Mouse (Mus musculus) liver, adult 2 months (tissue): ENCODE measurements around the gene Sphk2. TPM values are rescaled to one million over a fixed set of nuclear protein-coding genes. Genes with fewer than 3 reads are reported as not detected.
A peak's percentile ranks its signal among the peaks of the same experiment; 100 is the strongest.

Experiments used
- DNase-seq: peaks from one replicate; pipeline ENCODE4 v3.0.0-alpha.2; 2011; ENCODE audit warnings: low read depth, low spot score; ENCODE audit errors: extremely low read depth
- H3K27ac ChIP-seq: fragments of 200-500 bp; replicated peaks from 2 replicates; pipeline ENCODE4 v1.5.1; 2012; ENCODE audit warnings: low read depth, mild to moderate bottlenecking, control low read depth, inconsistent platforms, low read length; ENCODE audit not compliant: insufficient read depth
- H3K27me3 ChIP-seq: fragments of 200-500 bp; 2 replicates; pipeline ENCODE4 v1.6.1; 2012; ENCODE audit warnings: mild to moderate bottlenecking, moderate library complexity, low read length, inconsistent platforms; ENCODE audit not compliant: control insufficient read depth, insufficient read depth
- H3K36me3 ChIP-seq: fragments of 200-500 bp; 2 replicates; pipeline ENCODE4 v1.6.1; 2012; ENCODE audit warnings: low read length, inconsistent platforms; ENCODE audit not compliant: control insufficient read depth, insufficient read depth
- H3K4me1 ChIP-seq: fragments of 200-500 bp; 2 replicates; pipeline ENCODE4 v1.6.1; 2011; ENCODE audit warnings: low read length; ENCODE audit not compliant: control insufficient read depth, insufficient read depth
- H3K4me3 ChIP-seq: fragments of 200-500 bp; 2 replicates; pipeline ENCODE4 v1.5.1; 2011; ENCODE audit warnings: low read depth, mild to moderate bottlenecking, control low read depth, low read length, moderate library complexity; ENCODE audit not compliant: insufficient read depth
- H3K79me2 ChIP-seq: fragments of 200-500 bp; 2 replicates; pipeline ENCODE4 v1.6.1; 2012; ENCODE audit warnings: inconsistent platforms, mild to moderate bottlenecking, low read length, moderate library complexity; ENCODE audit not compliant: control insufficient read depth, insufficient read depth
- H3K9ac ChIP-seq: fragments of 200-500 bp; 2 replicates; pipeline ENCODE4 v1.6.1; 2012; ENCODE audit warnings: low read depth, mild to moderate bottlenecking, control low read depth, inconsistent platforms, low read length
- CTCF ChIP-seq: fragments of 200-500 bp; IDR thresholded peaks from 2 replicates; pipeline ENCODE4 v1.5.1; 2011; ENCODE audit warnings: low read depth, low read length, control low read depth
- POLR2A ChIP-seq: fragments of 200-500 bp; IDR thresholded peaks from 2 replicates; pipeline ENCODE4 v1.6.1; 2011; ENCODE audit warnings: low read length, control low read depth; ENCODE audit not compliant: insufficient read depth; ENCODE audit errors: extremely low read depth
- WGBS: fragments of 180-500 bp; shearing (Covaris S2); methylation state at CpG from one replicate; pipeline ENCODE4 v1.1.7; 2018; 5-methylcytosine and 5-hydroxymethylcytosine counted together
- polyA plus RNA-seq: library from polyadenylated mRNA; depleted of rRNA; stranded (reverse); fragments of >200 nt; gene quantifications from 2 replicates; pipeline ENCODE4 v1.2.3, GENCODE M21; 2012; rRNA removed
- total RNA-seq: library from RNA; depleted of rRNA; stranded (reverse); fragments of >200 nt; gene quantifications from 2 replicates; pipeline ENCODE4 v1.2.3, GENCODE M21; 2014; rRNA removed

The Sphk2 gene
- total RNA-seq (13.4 and 15.2 TPM in 2 replicates), polyA plus RNA-seq (62.9 and 80.1 TPM in 2 replicates)

DNA sequence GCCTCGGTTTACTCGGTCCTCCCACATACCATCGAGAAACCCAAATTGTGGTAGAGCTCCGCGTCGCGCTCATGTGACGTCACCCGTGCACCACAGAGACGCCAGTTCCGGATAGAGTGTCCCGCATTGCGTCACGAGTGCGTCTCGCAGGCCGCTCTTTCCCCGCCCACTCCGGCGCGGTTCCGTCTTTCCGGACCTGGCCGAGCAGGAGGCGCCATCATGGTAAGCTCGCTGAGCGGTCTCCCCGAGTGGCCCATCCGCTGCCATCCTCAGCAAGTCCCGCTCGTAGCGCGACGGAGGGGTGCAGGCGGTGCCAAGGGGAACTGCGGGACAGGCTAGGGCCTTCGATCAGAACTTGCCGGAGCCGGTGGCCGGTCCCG lies at the start of gene Sphk2:
Gene Sphk2, minus strand, starts transcription at position 85 of the 380 bp plus-strand sequence.
- Histone ChIP-seq H3K27ac (peak within 1 kb of the TSS; percentile 89), H3K27me3 (no peaks in the 10 kb centered on the region), H3K9ac (peak within 1 kb of the TSS; percentile 89), H3K79me2 (peaks cover 5% of the 10 kb centered on the region; the same call in 1 of the 2 replicates), H3K4me1 (peaks cover 23% of the 10 kb centered on the region), H3K4me3 (peak within 1 kb of the TSS; percentile 79), H3K36me3 (peaks cover 7% of the 10 kb centered on the region)
- TF ChIP-seq POLR2A (peak; percentile 97), CTCF (no peak)
- DNase-seq, result peak; percentile 93
- WGBS, result under 1% methylated on average over 41 of the region's 41 CpGs

DNA sequence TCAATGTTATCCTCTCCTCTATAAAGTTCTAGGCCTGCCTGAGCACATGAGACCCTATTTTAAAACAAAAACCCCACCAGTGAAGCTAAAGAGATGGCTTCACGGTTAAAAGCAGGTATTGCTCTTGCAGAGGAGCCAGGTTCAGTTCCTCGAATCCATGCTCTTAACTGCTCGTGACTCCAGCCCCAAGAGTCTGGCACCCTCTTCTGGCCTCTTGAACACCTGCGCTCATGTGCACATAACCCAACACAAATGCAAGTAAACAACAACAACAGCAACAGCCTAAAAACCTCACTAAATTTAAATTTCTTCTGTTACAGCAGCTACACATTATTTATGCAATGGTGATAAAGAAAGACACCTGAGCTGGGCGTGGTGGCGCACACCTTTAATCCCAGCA lies 49.7 kb upstream of the Sphk2 start:
- Histone ChIP-seq H3K4me3 (no peak overlapping the region), H3K9ac (no peak overlapping the region), H3K36me3 (no peaks in the 10 kb centered on the region), H3K79me2 (no peaks in the 10 kb centered on the region), H3K4me1 (no peaks in the 10 kb centered on the region), H3K27ac (no peak overlapping the region), H3K27me3 (no peaks in the 10 kb centered on the region)
- DNase-seq, result no peak
- TF ChIP-seq CTCF, result no peak
- no peak for TF ChIP-seq POLR2A
- whole genome bisulfite sequencing, result 97% methylated on average over 6 of the region's 6 CpGs

DNA sequence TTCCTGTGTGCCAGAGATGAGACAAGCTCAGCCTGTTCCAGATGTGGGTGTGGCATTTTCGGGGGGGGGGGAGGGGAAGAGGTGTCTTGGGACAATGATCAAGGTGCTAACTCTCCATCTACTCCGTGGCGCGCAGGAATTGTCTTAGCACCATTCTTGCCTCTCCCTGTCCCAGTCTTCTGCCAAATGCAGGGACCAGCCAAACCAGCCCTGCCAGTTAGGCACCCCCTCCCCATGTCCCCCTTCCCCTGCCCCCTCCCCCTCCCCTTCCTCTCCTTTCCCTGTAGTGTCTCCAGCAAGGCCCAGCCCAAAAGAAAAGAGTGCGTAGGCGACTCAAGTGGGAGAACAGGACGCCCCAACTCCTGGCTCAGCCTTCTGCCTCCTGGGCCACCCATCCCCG lies 49.0 kb upstream of the Sphk2 start:
- H3K4me1 ChIP-seq, result no peaks in the 10 kb centered on the region
- H3K27ac ChIP-seq, result no peak overlapping the region
- H3K27me3 ChIP-seq, result no peaks in the 10 kb centered on the region
- no peaks in the 10 kb centered on the region for H3K36me3 ChIP-seq
- TF ChIP-seq POLR2A, result no peak
- TF ChIP-seq CTCF, result no peak
- H3K4me3 ChIP-seq, result no peak overlapping the region
- no peaks in the 10 kb centered on the region for H3K79me2 ChIP-seq
- no peak for DNase-seq
- 65% methylated on average over 8 of the region's 8 CpGs for WGBS
- H3K9ac ChIP-seq, result no peak overlapping the region

DNA sequence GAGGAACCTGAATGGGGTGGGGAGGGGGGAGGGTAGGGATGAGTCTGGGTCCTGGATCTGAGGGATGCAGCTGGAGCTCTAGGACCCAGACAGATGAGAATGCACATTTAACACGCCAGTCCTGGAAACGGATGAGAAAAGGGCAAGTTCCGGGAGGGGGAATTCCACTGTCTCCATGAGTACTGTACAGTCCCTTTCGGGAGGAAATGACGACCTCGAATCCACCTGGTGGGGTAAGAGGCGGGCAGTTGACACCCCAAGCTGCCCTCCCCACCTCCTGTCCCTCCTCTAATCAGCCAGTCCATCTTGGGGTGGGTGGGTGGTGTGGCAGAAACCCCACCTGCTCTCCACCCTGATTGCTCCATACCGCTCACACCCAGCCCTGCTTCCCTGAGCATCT lies 48.2 kb upstream of the Sphk2 start:
- 55% methylated on average over 8 of the region's 8 CpGs for WGBS
- no peak for DNase-seq
- H3K9ac ChIP-seq, result no peak overlapping the region
- no peaks in the 10 kb centered on the region for H3K79me2 ChIP-seq
- no peak overlapping the region for H3K27ac ChIP-seq
- TF ChIP-seq CTCF (no peak), POLR2A (no peak)
- H3K4me1 ChIP-seq, result no peaks in the 10 kb centered on the region
- H3K36me3 ChIP-seq, result no peaks in the 10 kb centered on the region
- H3K4me3 ChIP-seq, result no peak overlapping the region
- no peaks in the 10 kb centered on the region for H3K27me3 ChIP-seq

DNA sequence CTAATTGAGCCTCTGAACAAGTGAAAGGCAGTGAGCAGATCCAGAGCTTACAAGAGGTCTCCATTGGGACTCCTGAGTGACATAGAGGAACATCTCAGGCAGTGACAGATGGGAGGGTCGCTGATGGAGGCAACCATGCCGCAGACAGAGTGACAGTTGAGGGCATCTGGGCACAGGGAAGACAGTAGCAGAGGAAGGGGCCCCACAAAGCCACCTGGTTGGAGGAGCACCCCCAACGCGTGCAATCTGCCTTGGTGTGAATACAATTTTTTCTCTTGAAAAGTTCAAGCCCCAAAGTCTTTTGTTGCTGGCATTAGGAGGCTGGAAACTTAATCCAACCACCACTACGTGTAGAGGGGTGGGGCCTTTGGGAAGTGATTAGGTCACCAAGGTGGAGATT lies 42.3 kb upstream of the Sphk2 start:
- Histone ChIP-seq H3K9ac (no peak overlapping the region), H3K4me3 (no peak overlapping the region), H3K4me1 (no peaks in the 10 kb centered on the region), H3K27me3 (no peaks in the 10 kb centered on the region), H3K27ac (no peak overlapping the region), H3K36me3 (no peaks in the 10 kb centered on the region), H3K79me2 (no peaks in the 10 kb centered on the region)
- WGBS, result 64% methylated on average over 5 of the region's 5 CpGs
- no peak for TF ChIP-seq CTCF
- TF ChIP-seq POLR2A, result no peak
- DNase-seq, result no peak

DNA sequence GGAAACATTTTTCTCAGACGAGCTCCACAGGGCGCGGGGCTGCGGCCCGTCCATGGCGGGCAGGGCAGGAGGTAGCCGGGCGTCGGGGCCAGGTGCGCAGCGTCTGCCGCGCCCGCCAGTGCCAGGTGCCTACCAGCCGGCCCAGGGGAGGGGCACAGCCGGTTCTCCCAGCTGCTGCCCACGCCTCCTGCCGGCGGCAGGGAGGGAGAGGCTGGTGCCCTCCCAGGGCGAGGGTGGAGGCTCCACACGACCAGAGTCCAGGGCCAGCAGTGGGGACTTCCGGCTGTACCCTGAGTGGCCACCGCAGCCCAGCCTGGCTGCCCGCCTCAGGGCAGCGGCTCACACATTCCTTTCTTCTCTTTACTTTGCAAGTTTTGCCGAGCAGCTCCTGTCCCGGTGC lies 41.6 kb upstream of the Sphk2 start:
- TF ChIP-seq POLR2A (no peak), CTCF (peak; percentile 19; the same call in 1 of the 2 replicates)
- no peak overlapping the region for H3K9ac ChIP-seq
- WGBS, result 6% methylated on average over 27 of the region's 27 CpGs
- peak; percentile 21 for DNase-seq
- no peaks in the 10 kb centered on the region for H3K36me3 ChIP-seq
- H3K4me1 ChIP-seq, result no peaks in the 10 kb centered on the region
- H3K4me3 ChIP-seq, result no peak overlapping the region
- H3K79me2 ChIP-seq, result no peaks in the 10 kb centered on the region
- no peaks in the 10 kb centered on the region for H3K27me3 ChIP-seq
- H3K27ac ChIP-seq, result no peak overlapping the region
